Mouse (Mus musculus) liver (tissue): ENCODE measurements around the gene Cd6.

ENCODE experiments used
- DNase-seq: peaks from one replicate; pipeline ENCODE4 v3.0.0-alpha.2; 2020; ENCODE audit warnings: mixed read lengths

Cd6 gene

DNA sequence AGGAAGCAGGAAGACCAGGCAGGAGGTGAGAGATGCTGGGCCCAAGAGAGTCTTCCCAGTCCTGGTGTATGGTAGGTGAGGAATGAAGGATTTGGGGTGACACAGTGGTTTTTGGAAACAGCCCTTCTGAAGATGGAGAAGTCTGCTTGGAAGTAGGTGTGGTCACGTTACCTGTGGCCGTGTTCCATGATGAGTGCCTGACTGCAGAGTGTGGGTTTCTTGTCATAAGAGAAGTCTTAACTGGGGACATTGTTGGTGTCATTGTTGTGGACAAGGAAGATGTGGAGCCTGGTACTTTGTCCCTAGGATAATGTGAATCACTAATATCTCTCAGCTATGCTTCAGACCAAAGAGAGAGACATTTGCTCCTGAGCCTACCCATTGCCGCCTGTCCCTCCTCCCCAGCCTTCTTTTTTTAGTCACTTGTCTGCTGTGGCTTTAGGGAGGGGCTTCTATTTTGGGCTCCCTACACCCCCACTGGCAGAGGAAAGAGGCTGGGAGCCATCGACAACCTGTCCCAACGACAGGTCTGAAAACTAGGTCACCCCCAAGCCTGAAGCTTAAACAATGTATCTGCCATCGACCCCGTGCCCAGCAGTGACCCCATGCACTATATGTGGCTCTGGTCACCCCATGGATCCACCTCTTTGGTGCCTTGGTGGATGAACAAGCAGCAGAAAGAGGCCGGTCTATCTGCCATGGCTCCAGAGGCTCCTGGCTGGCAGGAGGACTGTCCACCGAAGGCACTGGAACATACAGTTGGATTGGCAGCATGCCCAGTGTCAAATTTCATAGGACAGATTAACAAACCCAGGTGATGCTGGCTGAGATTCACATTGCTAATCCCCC is 69.7 kb downstream of the Cd6 start:
- DNase-seq, result no peak

DNA sequence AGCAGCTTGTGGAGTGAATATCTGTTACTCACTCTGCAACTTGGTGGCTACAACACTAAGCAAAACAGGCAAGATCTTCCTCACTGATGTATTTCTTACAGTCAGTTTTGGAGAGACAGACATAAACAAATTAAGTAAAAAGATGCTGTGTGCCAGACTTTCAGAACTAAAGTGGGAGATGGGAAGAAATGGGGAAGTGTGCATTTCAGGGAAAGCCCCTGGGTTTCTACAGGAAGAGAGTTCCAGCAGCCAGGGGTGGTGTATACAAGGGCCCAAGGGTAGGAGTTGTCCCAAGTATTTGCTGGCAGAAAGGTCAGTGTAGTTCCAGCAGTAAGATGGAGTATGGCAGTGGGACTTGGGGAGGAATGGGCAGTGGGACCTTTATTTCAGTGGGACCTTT is 70.3 kb downstream of the Cd6 start:
- no peak for DNase-seq

DNA sequence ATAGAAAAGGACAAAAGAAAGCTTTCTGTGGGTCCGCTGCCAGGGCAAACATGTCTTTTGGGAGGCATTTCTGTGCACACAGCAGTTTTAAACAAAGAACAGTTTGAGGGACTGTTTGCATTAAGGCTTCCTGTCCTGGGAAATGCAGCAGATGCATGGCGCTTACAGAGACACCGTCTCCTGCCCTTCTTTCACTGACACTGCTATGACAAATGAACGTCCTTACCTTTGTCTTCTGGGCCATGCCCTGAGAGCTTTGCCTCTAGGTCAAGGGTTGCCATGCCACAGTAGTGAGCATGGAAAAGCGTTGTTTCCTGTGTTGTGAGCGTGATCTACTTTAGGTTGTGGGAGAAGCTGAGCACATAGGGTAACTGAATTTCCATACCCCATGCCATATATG is 71.2 kb downstream of the Cd6 start:
- no peak for DNase-seq

DNA sequence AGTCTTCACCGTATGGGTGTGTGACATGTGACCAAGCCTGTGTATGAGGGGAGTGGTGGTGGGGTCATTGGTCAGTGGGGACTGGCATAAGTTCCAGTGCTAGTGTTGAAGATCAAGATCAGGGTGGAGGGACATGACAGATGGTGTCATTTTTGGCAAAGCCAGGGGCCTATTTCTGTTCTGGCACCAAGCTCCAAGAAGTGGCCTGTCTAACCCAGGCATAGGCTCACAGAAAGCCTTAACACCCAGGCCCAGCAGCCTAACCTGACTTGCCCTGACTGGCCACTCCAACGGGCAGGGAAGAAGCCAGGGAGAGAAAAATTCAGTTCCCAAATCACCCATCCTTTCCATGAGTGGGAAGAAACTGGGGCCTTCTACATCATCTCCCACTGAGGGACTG is 72.3 kb downstream of the Cd6 start:
- no peak for DNase-seq

DNA sequence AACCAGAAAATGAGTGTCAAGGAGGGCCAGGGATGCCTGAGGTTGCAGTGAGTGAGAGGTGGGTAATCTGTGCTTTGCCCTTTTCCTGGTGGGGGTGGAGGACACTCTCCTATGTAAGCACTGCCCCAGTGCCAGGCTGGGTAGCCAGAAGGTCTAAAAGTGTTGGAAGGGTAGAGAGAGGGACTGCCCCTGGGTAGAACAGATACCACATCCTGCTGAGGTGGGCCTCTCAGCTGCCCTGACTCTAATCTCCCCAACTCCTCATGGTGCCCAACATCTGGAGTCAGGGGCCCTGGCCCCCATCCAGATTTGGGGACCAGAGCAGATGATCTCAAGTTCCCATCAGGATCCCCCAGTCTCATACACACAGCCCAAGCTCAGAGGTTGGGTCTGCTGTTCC is 72.7 kb downstream of the Cd6 start:
- DNase-seq, result no peak

- no peak for DNase-seq
These were observed 77.2 kb downstream of the Cd6 start for GRCm38 (mm10) chr19:10752646-10753045.

DNA sequence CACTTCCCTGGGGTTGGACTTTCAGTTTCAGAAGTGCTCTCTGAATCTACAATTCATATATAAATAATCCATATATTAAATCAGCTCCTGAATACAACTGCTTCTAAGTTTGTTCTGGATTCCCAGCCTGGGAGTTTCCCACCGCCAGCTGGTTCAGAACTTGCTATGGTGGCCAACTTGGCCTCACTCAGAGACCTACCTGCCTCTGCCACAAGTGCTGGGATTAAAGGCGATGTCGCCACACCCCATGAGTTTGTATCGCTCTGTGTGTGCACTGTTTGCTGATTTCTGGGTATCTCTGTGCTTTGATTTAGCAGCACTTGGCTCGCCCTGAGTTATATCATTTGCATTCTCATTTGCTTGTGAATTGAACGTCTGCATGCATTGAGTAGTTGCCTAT is 77.8 kb downstream of the Cd6 start:
- DNase-seq, result no peak

- DNase-seq, result no peak
These were observed 78.3 kb downstream of the Cd6 start for GRCm38 (mm10) chr19:10751607-10752006.

DNA sequence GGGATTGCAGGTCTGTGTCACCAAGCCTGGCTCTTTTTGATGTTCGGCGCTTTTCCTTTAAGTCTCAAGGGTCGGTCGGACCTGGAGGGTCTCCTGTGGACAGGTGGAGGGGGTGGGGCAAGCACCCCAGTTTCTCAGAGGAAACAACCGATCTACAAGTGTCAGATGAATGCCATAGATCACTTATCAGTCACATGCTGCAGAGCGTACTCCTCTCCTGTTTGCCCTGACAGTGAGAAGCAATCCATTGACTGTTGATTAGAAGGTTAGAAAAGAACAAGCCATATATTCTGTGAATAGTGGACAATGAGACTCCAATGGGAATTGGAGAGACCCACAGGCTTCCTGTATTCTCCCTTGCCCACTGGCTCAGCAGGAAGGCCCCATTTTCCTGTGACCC is 79.7 kb downstream of the Cd6 start:
- DNase-seq, result no peak

DNA sequence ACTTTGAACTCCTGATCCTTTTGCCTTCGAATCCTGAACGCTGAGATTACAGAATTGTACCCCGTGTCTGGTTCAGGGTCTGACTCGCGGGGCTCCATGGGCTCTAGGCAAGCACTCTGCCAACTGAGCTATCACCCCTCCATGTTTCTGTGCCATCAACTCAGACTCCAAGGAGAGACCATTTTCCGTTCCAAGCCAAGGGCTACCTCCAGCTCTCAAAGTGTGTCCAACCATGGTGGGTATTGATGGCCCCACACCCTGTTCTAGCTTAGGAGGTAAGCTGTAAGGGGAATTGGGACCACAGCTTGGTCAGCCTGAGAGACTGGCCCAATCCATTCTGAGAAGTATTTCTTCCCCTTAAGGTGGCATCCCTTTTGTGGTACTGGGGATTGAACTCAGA is 80.6 kb downstream of the Cd6 start:
- DNase-seq, result no peak

- no peak for DNase-seq
These were observed 81.3 kb downstream of the Cd6 start for GRCm38 (mm10) chr19:10748401-10749102.

- DNase-seq, result no peak
These were observed 82.1 kb downstream of the Cd6 start for GRCm38 (mm10) chr19:10747718-10748117.

DNA sequence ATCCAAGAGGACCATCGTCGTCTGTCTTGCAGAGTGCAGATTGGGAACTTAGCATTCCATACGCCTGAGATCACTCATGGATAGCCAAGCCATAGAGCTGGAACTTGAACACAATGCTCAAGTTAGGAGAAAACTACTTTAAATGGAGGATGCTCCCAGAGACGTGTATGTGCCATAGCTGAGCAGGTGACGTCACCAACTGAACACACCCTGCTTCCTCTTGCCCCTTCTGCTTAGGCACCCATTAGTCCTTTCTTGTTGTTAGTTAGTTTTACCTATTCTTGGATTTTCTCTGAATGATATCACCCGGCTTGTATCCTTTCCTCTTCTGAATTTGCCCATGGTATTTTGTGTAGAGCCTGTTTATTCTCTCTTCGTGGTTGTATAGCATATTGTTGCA is 82.7 kb downstream of the Cd6 start:
- DNase-seq, result no peak

GRCm38 (mm10) chr19:10742565-10742964 is 87.3 kb downstream of the Cd6 start:
- no peak for DNase-seq

GRCm38 (mm10) chr19:10742145-10742544 is 87.7 kb downstream of the Cd6 start:
- no peak for DNase-seq

DNA sequence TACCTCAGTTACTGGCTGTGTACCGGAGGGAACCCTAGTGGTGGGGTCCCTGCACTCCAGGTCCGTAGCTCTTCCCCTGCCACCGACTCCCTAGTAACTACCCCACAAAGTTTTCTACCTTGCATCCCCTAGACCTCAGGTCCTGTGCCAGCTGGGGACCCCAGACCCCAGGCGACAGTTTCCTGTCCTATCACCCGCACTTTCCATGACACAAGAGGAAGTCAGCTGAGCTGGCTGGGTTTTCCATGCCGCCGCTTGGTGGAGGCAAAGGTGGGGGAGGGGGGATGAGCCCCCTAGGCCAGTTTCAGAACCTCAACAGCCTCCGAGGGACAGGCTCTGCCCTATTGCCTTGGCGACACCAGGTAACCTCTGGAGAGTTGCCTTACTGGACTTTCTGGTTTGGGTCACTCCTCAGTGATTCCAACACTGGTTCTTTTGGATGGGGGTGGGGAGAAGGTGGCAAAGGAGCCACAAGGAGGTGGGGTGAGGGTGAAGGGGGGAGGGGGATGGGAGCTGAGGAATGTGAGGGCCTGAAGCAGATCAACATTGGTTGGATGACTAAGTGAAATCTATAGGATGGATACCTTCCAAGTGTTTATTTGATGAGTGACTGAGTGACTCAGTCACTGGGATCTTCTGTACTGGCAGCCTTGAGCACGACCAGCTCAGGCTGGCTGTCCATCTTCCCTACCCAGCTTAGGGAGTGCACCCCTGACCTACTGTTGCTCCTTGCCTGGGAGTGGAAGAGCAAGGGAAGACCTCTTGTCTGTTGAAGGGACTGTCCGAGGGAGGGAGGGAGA is 89.0 kb downstream of the Cd6 start:
- peak; percentile 13 for DNase-seq

- DNase-seq, result no peak
These were observed 89.9 kb downstream of the Cd6 start for GRCm38 (mm10) chr19:10739916-10740315.
